Mouse (Mus musculus) myocyte (in vitro differentiated cells): ENCODE measurements around the gene Cnmd.

ENCODE experiments used
- E2F4 ChIP-seq: IDR thresholded peaks from one replicate; pipeline ENCODE4 v1.6.1; 2011; ENCODE audit warnings: mild to moderate bottlenecking, control low read depth, moderate library complexity; ENCODE audit not compliant: insufficient read depth
- POLR2A ChIP-seq: IDR thresholded peaks from one replicate; pipeline ENCODE4 v1.6.1; 2011; ENCODE audit warnings: low read depth, mild to moderate bottlenecking, control low read depth, moderate library complexity; ENCODE audit not compliant: insufficient read length
- POLR2AphosphoS2 ChIP-seq: IDR thresholded peaks from one replicate; pipeline ENCODE4 v1.6.1; 2011; ENCODE audit warnings: low read depth, control low read depth; ENCODE audit not compliant: insufficient read length
- TCF12 ChIP-seq: IDR thresholded peaks from one replicate; pipeline ENCODE4 v1.6.1; 2011; ENCODE audit warnings: mild to moderate bottlenecking, control low read depth; ENCODE audit not compliant: poor library complexity, insufficient read depth, severe bottlenecking
- USF1 ChIP-seq: IDR thresholded peaks from one replicate; pipeline ENCODE4 v1.6.1; 2011; ENCODE audit warnings: low read depth, mild to moderate bottlenecking, control low read depth, moderate library complexity

- no peak for TF ChIP-seq POLR2A
- TF ChIP-seq TCF12: no peak
- TF ChIP-seq USF1: no peak
- no peak for TF ChIP-seq POLR2AphosphoS2
- no peak for TF ChIP-seq E2F4
Measured at GRCm38 (mm10) chr14:79594069-79594468, 67.9 kb downstream of the Cnmd start.
